Mouse (Mus musculus) adrenal gland, postnatal 10 days (tissue): ENCODE data around the gene Gpr87. TPM values are rescaled to one million over a fixed set of nuclear protein-coding genes. Genes with fewer than 3 reads are reported as not detected.

Experiments used
- DNase-seq: peaks from one replicate; pipeline ENCODE4 v3.0.0; 2021; ENCODE audit warnings: mixed read lengths
- long read RNA-seq, 2 experiments: library from polyadenylated mRNA; stranded (forward); transcript quantifications; one replicate each; pipeline ENCODE4 v2.0.0; 2021
- total RNA-seq, 2 experiments: library from RNA; stranded (reverse); gene quantifications; 2 replicates each; pipeline ENCODE4 v1.2.3; 2021

Gene Gpr87
- total RNA-seq = not detected
- long read RNA-seq, experiment 1 = 0 reads
- long read RNA-seq, experiment 2 = 0 reads

DNA sequence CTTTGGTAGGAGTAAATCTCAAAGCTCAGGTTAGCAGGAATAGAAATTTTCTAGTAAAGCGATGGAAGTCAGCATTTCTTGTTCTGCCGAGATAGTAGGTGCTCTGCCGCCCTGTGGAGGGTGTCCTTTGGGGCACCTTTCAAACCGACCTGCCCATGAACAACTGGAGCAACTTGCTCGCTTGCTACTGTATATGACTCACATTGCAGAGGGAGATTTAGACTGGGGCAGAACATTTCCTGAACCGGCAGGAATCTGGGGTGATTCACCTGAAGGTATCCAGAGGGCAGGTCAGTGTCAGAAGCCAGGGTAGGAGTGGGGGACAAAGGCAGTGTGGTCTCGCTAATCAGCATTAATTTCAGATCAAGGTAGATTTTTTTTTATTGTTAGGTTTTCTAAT is at the start of gene Gpr87:
TSS of gene Gpr87 (minus strand) at position 167 of the 400 bp plus-strand sequence.
- DNase-seq = no peak

DNA sequence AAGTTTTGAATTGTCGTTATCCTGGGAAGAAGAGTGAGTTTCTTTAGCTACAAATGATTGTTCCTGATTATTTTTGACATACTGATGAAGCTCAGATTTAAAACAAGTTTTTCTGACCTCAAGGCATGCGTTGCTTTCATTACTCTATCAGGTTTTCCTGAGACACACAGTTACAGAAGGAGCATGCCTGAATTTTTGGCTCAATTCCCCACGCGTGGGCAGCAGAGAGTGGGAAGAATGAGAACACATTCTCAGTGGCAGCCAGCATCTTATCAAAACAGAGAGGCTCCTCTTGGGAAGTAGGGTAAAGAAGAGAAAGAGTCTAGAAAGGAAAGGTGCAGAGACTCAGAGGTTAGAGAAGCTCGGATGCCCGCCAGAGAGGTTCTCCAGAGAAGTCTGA is 48.5 kb upstream of the Gpr87 start:
- DNase-seq = peak; percentile 10

DNA sequence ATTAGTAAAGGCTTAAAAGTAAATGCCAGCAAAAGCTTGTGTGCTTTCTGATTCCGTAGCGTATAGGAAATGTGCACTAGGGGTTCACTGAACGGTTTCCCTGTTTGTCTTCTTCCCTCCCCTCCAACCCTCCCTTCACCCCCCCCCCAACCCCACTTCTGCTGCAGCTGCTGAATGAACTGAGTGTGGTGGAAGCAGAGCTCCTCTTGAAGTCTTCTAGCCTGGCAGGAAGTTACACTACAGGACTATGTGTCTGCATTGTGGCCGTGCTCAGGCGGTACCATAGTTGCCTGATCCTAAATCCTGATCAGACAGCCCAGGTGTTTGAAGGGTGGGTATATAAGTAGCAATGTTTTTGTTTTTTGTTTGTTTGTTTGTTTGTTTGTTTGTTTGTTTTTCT is 40.0 kb upstream of the Gpr87 start:
- no peak for DNase-seq

DNA sequence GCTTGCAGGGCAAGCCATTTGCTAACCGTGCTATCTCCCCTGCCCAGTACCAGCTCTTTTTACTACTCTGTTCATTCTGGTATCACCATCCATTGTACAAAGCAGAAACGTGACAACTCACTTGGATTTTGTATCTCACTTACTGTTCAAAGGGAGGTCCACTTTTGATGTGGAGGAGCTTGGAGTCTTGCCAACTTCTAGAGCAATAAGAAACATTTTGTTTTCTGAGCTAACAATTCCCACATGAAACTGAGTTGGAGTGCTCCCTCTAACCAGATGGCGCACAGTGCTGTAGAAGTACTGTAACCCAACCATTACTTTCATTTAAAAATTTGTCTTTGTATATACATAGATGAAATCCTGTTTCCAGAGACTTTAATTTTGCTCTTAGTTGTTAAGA is 36.0 kb upstream of the Gpr87 start:
- no peak for DNase-seq

DNA sequence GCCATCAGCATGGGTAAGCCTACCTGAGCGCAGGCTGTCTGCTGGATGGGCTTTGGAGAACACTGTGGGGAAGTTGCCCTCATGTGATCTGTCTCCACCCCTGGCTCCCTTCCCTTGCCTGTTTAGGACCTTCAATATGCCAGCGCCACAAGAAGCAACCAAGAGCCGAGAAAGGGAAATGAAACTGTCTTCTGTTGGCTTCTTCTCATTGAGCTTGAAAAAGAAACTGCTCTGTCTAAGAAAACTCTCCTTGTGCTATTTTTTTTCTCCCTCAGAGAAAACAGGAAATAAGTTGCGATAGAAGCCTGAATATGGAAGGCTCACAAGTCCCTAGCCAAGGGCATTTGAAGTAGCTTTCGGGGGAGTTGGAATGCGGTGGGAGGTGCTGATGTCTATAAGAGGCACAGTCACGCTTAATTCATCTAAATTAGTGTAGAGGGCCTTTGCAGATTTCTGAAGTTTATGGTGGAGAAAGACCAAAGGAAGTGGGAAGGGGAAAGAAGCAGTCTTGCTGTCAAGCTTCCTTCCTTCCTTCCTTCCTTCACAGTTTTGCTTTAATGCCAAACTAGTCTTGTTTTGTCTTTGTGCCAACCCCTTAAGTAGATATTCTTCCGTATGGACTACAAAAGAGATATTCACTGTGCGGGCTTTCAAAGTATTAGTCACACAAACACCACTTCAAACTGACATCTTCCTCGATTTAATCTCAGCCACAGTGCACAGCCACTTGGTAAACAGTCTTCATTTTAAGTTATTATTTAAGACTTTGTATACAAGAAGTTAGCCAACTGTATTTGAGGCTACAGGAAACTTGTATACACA is 34.0 kb upstream of the Gpr87 start:
- peak; percentile 9 for DNase-seq

DNA sequence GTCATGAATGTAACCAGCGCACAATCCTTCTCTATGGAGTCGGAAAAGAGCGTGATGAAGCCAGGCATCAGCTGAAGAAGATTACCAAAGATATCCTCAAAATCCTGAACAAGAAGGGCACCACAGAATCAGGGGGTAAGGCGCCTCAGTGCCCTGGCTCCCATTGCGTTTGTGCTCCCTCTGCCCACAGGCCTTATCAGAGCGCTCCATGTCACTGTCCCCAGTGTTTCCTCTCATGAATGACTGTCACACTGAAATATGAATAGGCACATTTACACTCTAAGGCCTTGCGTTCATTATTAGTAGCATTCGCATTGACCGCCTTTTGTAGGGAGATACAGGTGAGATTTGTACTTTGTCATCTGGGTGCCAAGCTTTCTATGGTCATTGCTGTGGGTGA is 32.8 kb upstream of the Gpr87 start:
- DNase-seq = no peak

DNA sequence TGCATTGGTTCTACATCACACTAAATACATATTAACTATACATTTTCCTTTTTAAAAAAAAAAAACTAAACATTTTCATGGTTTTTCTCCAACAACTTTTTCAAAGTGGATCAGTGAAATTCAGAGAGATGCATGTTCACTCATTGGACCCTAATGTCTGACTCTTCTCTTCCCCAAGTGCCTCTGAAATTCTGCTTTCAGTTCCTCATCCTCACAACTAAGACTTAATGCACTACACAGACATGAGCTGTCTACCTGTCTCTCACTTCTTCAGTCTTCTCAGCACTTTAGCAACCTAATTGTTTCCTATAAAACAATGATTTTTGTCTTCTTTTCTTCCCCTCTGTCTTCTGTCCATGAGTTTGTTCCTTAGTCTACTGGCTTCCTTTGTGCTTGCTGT is 30.5 kb upstream of the Gpr87 start:
- no peak for DNase-seq

DNA sequence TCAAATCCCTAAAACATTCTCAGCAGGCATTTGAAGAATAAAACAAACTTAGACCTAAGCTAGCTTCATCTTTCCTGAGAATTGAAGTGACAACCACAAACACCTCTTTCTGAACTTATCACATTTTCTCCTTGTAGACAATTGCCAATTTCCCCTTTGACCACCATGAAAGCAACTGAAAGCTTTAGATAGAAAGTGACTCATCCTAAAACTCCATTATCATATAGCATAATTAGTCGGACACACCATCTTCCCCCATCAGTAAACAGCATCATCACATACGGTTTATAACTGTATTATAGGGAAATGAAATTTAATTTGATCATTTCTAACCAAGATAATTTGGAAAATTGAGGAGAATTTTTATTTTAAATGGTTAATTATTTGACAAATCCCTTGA is 27.4 kb upstream of the Gpr87 start:
- no peak for DNase-seq

DNA sequence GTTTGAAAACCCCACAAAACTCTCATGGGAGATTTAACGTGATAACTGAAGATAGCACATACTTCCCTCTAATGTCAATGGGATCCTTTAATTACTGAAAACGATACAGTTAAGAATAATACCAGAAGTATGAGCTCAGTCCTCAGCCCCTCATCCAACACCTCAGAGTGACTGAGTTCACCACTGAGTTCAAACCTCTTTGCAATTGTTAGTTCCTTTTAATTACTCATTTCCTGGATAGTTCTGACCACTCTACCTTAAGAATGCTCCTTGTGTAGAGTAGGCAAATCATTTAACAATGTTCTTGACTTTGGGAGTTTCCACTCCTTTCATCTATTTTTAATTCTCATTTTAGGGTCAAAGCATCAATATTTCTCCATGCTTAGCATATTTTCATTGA is 24.4 kb upstream of the Gpr87 start:
- DNase-seq = no peak

DNA sequence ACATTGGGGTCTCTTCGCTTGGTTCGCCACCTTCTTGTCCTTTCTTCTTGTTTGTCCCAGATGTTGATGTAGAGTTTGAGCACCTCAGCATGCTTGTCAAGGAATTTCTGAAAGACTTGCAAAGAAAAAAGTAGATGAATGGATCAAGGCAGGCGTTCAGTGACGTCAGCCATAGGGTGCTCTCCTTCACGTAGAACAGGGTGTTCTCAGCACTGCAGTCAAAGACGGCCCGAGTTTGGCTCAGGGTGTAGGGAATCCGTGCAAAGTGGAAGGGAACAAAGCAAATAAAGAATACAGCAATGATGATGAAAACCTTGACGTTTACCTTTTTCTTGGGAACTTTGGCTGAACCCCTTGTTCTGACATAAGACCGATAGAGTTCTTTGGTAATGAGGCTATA is 22.3 kb upstream of the Gpr87 start:
- DNase-seq = no peak

DNA sequence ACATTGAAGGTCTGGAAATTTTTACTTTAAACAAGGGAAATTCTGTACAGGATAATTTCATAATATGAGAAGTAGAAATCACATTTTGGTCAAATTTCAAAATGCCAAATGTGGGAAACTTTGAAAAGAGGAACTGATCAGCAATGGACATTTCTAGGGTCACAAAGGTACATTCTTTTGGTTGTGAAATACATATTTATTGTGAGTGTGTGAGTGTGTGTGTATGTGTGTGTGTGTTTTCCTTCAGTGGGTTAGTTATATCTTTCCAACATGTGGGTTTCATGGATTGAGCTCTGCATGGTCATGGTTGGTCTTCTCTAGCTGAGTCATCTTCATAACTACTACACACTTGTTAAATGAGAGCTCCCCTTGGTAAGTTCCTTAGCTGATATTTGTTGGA is 17.5 kb upstream of the Gpr87 start:
- DNase-seq = no peak

DNA sequence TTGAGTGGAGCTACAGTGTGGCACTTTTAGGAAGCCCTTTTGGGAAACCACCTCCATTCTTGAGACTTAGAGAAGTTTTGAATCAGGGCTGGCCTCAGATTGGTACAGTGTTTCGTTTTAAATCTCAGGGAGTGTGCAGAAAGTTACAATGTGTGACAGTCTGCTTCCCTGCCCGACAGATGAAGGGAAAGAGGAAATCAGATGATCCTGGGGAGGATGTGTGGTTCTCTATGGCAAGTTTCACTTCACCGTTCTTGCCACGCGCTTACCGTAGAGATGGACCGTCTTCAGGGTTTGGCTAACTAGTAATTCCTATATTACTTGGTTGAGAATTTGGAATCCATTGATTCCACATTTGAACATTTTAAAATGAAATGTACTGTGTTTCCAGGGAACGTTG is 16.9 kb upstream of the Gpr87 start:
- no peak for DNase-seq

DNA sequence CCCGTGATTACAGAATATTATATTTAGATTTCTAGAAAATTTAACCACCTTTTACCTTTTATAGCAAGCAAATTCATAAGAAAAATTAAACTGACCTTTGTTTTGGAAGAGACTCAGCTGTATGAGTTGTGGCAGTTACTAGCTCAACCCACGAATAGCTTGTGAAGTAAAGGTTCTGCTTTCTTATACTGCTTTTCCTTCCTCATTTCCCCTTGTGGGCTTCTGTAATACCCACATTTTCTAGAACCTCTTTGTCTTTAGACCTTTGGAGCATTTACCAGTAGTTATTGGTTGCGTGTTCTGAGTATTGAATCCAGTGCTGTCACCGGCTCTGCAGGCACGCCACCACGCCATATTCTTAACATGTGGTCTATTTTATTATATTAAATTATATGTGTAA is 15.8 kb upstream of the Gpr87 start, which contains the start of gene P2ry13:
TSS of gene P2ry13 (minus strand) at position 156 of the 400 bp plus-strand sequence.
- DNase-seq = no peak

DNA sequence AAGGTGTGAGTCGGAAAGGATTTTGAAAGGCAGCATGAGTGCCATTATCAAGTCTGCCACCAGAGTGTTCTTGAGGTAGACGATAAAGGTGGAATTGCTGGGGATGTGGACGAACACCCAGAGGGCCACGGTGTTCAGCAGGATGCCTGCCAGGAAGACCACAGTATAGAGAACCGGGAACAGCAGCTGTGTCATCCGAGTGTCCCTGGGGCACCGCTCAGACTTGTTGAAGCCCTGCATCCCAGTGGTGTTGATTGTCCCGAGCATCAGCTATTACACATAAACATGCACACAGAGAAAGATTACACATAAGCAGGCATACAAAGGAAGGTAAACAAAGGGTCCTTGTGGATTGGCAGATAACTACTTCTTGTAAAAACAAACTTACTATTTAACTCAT is 15.2 kb upstream of the Gpr87 start:
- no peak for DNase-seq

DNA sequence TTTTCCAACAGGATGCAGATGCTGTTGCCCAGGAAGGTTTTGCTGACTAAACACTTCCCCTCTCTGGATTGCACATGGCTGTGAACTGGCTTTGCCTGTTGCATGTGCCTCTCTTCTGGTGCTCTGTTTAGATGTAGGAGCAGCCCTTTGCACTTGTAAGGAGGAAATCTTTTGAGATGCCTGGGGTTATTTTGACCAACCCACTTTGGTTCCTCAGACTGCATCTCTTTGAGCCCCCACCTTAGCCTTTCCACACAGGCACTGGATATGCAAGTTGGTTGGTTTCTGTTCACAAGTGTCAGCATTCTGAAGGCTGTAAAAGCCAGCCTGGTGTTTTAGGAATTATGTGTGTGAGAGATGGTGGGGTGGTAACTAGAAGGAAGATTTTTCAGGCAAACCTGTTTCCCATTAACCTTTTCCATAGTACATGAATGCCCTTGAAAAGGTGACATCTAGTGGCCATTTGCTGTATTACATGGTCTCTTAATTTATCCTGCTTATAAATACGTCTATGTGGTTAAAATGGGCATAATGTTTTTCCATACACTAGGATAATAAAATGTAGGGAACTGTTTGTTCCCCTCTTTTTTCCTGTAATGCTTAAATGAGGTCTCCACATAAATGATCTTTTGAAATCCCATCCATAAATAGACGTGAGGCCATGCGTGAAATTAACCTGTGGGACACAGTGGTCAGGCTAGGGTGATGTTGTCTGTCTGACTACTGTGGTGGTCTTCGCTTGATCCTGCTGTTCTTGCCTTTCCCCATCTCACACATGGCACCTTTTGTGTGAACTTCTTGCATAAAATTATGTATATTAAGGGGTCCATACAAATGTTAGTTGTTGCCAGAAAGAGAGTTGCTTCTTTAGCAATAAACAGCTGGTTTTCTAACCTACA is 14.0 kb upstream of the Gpr87 start:
- peak; percentile 50 for DNase-seq

DNA sequence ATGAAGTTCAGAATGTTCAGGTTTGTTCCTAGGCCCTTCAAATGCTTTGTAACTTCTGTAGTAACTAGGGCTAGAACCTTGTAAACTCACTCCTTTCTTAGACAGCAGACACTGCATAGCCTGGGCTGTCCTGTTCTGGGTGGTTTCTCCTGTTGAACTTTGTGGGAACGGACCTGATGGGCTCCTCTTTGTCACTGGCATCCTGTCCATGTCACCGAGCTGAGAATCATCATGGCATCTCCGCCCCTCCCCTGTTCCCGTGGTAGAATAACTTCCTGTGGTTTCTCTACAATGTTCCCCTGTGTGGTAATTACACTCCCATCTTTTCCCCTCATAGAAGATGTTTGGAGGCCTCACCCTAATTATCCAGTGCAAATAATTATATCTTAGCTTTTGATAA is 11.0 kb upstream of the Gpr87 start:
- DNase-seq = no peak

DNA sequence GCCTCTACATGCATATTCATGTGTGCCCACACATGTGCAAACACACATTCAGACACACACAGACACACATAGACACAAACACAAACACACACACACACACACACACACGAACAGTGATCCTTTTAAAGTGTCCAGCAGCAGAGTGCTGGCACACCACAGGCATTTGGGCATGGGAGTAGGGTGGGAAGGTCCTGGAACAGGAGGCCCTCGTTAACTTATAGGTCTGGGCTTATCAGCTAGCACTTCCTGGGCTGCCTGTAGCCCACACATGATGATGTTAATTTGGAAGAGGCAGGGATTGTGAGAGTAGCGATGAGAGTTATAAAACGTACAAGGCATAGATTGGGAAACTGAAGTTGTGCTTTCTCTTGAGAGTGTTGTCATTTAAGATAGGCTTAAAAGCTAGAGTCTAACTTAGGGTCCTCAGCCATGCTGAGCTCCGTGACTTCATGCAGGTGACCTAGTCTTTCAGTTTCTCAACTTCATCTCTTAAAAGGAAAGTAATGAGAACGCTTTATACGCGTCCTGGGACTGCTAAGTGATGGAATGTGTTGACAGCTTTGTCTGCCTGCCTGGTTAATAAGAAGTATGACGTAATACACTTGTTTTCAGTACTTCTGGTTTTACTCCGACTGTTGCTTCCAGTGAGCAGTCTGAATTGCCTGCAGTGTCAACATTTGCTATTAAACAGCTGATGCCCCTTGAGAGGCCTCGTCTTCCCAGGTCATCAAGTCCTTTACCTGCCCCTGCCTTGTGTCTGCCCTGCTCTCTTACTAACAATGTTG is 10.0 kb upstream of the Gpr87 start:
- DNase-seq = no peak

DNA sequence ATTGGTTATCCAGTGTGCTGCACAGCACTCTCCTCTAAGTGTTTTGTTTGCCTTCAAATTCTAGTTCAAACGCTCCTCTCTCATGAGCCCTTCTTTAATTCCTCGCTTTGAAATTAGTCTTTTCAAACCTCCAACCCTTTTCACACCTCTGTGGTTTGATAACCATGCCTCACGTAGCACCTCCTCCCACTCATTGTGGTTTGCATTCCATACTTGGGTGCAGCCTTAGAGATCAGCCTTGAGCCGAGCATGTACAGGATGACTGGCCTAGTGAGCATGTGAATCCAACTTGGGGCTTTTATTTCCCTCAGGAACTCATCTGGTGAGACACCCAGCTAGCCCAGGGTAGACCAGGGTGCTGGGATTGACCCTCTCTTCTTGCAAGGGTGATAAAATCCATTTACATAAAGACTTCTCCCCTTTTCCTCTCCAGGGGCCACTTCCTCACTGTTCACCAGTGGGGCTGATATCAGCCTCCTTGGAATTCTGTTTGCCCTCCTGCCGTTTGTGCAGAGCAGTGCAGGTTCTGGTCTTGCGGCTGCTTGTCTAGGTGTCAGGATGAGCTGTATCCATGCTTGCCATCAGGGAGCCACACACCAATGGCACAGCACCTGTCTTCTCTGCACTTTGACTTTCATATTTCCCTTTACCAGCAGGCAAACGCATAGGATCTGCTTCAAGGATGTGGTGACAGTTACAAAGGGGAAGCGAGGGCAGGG is 9.1 kb upstream of the Gpr87 start:
- DNase-seq = no peak

DNA sequence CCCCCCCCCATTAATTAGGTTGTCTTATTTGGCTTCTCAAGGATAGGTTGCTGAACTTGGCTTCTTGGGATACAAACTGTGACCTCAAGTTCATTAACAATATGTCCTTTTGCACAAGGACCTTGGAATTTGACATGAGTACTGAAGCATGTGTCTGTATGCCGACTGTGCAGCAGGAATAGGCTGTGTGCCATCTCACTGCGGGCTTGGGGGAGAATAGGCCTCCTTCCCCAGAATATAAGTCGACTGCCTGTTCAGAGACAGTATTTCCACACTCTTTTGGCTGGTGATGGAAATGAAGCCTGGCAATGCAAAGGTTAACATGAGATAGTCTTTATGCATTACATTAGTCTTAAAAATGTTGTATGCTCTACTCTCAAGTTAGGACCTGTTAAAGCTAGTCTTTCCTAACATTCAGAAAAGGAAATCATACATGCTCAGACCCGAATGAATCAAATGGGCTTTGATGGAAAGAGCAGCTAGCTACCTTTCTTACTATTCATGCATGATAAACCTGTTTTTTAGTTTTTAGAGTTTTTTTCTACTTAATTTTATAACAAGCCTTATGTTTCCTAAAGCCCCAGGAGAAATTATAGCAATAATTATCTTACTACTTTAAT is 2.5 kb upstream of the Gpr87 start:
- no peak for DNase-seq

DNA sequence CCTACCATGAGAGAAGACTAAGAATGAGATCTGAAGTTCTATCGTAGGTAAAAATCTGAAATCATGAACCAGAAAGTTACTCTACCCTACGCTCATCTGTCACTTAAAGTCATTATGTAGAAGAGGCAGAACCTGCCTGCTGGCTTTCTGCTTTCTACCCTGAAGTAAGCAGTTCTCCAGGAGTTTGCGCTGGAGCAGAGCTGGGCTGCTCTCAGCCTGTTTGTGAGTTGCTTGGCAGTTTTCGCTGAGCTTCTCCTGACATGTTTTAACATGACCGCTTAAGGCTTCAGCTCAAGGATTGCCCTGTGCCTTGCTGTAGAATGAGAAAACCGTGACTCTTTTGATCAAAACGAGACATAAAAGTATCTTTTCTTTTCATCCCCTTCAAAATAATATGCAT is 805 bp downstream of the Gpr87 start:
- no peak for DNase-seq

DNA sequence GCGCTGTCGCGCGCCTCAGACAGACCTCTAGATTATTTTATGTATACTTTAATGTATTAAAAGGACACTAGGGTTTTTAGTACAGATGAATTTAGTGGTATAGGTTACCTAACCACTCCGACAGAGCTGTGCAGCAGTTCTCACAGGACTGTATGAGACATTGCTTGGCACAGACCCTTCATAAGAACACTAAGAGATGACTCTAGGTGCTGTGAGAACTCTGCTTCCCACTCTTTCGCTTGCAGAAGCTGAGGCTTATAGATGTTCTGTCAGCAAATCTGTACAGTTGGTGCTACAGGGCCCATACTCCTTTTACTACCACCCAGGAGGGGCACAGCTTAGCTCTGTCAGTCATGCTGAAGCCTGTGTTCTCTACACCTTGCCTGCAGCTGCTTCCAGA is 3.2 kb downstream of the Gpr87 start:
- no peak for DNase-seq
